Mouse (Mus musculus) stomach, postnatal 0 days (tissue): Measurements from ENCODE around the gene Eprs.

Experiments
- CTCF ChIP-seq: IDR thresholded peaks from 2 replicates; pipeline ENCODE4 v1.5.1; 2016; ENCODE audit warnings: antibody characterized with exemption, low read depth, mild to moderate bottlenecking, moderate library complexity
- EP300 ChIP-seq: optimal IDR thresholded peaks from 2 replicates; pipeline ENCODE3; 2016; ENCODE audit warnings: antibody characterized with exemption

DNA sequence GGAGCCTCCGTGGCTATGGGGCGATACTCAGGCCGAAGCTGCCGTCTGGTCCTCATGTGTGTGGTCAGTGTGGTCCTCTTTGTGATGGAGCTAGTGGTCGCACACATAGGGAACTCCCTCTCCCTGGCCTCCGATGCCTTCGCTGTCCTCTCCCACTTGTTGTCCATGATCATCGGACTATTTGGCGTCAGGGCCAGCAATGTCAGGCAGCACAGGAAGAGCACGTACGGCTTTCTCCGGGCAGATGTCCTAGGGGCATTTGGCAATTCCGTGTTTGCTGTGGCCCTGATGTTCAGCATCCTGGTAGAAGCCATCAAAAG, 69.1 kb downstream of the Eprs start:
- TF ChIP-seq CTCF (no peak), EP300 (no peak)
